Mouse (Mus musculus): ENCODE measurements around the gene Dnah8. TPM values are rescaled to one million over a fixed set of nuclear protein-coding genes. Genes with fewer than 3 reads are reported as not detected.

Dnah8 gene
- total RNA-seq, 2 experiments from 2014 or later = 6.1 to 23.9 TPM

GRCm38 (mm10) chr17:30912536-30912935, 288.4 kb downstream of the Dnah8 start:
- no peak for ATAC-seq (replicated peaks; ENCODE audit: low FRiP score, poor library complexity, severe bottlenecking)

- ATAC-seq (replicated peaks; ENCODE audit: low FRiP score, poor library complexity, severe bottlenecking) = no peak
Measured at GRCm38 (mm10) chr17:30914264-30914663, 290.1 kb downstream of the Dnah8 start.

- no peak for ATAC-seq (replicated peaks; ENCODE audit: low FRiP score, poor library complexity, severe bottlenecking)
Measured at GRCm38 (mm10) chr17:30923566-30923965, 299.4 kb downstream of the Dnah8 start.

Other genes starting within 250 kb of the Dnah8 start
- 8.8 and 14.1 TPM in 2 replicates for gene Btbd9, start 47.9 kb upstream of the Dnah8 start, total RNA-seq (2015; ENCODE audit: low replicate concordance)
- 4.6 and 7.7 TPM in 2 replicates for gene Btbd9, start 47.9 kb upstream of the Dnah8 start, total RNA-seq (2017; ENCODE audit: low replicate concordance)
- gene Glo1, start 2.5 kb downstream of the Dnah8 start, total RNA-seq (2015; ENCODE audit: low replicate concordance) = 81.4 and 114 TPM in 2 replicates
- gene Glo1, start 2.5 kb downstream of the Dnah8 start, total RNA-seq (2017; ENCODE audit: low replicate concordance) = 95.2 and 103 TPM in 2 replicates